Mouse (Mus musculus) left cerebral cortex, adult 9 months (tissue): ENCODE measurements at regions not wholly inside any gene's neighbourhood (a gene's known extent, or its start where the extent isn't known, plus 50 kb on each side); places are given as distances from the start of the nearest gene placed in this dataset.
"Not testable (repeated sequence)": the region's sequence is repeated elsewhere in the genome, so short reads cannot be mapped to it uniquely, and the experiment has no call there.

Experiments used
- DNase-seq, 2 experiments: peaks; one replicate each; pipeline ENCODE4 v3.0.0; 2022; ENCODE audit warnings: low spot score in 2 of 2

DNA sequence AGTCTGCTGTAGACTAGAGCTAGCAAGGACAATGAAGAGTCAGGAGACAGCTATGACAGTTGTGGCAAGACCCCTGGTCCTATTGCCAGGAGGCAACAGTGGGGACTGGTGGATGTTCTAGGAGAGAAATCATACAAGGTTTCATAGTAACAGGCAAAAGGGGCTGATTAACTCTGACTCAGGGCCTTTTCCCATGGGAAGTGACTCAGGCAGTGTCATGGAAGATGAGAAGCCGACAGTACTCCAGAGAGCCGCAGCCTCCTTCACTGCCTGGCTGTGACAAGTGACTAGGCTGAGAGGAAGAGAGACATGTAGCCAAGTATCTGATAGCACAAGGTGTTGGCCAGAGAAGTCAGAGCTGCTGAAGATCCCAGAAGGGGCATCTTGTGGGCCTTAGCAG, 145.3 kb upstream of the Haao start:
- no peak for DNase-seq

DNA sequence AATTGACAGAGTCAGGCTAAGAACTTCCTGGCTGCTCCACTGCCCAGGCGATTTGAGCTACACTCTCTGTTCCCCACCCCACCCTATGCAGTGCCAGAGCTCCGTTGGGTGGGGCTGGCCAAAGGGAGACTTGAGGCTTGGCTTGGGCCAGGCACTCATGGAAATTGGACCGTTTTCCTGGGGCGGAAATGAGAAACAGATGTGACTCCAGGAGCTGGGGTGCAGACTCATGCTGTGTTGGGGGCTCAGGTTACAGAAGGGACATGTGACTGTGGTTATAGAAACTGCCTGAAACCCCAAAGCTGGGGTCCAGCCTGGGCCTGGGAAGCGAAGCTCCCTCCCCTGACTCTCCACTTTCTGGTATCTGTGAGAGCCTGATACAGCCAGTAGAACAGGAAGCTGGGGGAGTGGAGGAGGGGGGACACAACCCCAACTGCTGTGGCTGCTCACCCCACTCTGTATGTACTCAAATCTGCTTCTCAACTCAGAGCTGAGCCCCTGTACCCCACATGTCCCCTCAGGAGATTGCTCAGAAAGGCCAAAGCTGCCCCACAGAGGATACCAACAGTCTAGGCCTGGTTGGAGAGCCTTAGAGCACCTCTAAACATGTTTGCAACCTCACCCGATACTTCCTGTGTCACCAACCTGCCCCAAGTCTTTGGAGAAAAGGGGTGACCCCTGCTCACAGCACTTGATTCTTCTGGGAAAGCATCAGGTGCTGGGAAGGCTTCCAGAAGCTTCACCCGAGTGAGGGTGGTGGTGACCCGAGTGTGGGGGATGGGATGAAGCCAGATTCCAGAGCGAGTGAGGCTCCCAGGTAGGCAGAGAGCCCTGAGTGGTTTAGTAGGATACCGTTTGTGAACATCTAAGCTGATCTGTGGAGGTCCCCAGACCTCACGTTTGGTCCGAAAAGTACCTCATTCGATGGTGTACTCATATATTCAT, 142.9 kb upstream of the Haao start:
- DNase-seq, result no peak

DNA sequence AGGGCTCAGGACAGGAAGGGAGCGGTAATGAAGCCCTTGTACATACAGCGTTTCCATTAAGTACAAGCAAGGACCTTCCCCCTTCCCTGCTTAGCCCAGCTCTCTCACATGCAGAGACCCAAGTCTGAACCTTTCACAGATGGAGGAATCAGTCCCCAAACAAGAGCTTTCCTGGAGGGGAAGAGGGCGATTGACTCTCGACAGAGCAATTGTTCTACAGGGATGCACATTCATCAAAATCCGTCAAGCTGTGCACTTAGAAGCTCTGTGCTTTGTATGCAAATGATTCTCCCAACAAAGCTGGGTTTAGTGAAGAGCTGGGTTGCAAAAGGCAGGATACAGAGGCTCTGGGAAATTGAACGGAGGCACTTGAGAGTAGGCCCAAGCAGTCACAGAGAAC, 141.1 kb upstream of the Haao start:
- DNase-seq, result no peak

DNA sequence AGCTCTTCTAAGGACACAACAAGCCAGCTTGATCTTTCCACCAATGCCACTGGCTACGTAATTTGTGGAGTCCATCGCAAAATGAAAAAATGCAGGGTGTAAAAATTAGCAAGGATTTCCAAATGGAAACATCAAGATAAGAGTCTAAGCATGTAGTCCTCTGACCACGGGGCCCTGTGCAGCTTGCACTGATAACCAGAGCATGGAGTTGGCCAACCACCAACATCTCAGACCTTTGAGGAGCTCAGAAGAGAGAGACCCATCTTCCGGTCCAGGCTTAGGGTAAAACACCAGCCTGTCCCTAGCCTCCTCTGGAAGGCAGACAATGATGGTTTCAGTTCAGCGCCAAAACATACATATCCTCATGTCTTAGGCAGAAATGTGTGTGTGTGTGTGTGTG, 140.4 kb upstream of the Haao start:
- DNase-seq, result no peak

DNA sequence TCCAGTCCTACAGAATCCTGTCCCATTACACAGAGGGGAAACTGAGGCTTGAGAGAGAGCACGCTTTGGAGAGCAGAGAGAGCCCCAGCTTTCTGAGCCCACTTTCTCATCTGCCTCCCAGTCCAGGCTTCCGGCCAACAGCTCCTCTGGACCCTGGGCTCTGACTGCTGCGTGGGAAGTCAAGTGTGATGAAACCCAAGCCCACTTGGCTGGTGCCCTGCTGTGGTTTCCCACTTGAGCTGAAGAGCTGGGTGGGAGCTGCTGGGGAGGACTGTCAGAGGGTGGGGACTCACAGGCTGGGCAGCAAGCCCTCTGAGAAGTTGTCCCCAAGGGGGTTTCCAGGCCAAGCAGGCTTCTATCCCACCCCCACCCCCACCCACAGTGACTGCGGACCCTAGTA, 139.9 kb upstream of the Haao start:
- DNase-seq, result no peak

DNA sequence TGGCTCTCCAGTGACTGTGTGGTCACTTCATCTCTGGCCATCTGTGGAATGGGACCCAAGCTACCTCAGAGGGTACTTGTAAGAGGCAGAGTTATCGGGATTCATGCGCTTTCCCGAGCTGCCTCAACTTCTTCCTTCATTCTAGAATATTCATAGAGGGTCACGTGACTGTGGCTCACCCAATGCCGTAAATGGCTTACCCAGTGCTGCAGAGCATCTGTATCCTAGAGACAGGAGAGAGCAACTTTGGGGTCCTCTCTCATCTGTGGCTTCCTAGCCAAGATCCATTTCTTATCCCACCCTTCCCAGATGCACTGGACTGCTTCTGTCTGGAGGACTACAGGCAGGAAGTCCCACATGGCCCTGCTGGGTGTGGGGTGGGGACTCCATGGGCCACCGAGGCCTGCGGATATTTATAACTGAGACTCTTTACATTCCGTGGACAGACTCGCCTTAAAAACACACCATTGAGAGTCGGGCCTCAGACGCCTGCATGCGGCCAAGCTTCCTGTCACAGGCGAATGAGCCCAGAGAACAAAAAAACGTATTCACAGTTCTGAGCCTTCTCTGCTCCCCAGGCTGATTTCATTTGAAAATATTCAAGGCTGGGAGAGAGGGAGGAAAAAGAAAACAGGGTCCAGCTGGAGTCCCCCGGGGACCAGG, 138.3 kb upstream of the Haao start:
- DNase-seq, result peak in 1 of 2 experiments; percentile 23

DNA sequence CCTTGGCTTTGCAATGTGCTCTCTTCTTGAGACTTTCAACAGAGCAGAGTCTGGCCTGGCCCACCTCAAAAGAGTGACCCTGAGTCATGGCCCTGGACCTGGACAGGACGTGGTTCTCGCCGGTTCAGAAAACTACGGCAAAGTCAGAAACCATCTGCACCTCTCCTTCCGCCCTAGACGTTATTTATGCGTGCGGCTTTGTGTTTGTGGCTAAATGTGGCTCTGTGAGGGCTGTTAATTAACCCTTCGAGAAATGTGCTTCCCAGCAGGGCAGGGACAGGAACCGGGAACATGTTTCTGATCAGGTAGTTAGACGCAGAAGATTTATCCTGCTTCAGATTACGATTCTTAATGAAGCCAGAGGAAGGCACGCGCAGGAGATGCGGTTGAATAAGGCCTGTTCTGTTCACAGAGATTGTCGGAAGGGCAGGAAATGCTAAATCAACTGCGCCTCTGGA, 137.6 kb upstream of the Haao start:
- no peak for DNase-seq

DNA sequence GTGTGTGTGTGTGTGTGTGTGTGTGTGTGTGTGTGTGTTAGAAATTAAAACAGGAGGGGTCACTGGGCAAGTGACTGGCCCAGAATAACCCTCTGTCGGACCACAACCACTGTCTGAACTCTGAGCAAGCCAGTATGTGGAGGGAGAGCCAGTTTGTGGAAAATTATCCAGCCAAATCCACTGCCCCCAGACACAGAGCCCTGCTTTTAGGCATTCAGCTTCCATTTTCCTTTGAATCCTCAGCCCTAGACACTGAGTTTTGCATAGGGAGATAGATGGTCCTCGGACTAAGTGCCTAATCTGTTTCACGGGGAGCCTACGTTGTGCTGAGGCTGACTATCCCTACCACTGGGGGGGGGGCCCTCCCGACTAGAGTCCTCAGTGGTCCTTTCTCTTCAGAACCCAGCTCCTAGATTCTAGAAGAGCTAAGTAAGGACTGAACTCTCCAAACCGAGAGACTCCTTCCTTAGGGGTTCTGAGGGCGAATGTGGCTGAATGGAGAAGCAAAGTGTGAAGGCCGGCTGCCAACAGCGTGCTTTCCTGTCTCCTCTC, 136.2 kb upstream of the Haao start:
- no peak for DNase-seq

DNA sequence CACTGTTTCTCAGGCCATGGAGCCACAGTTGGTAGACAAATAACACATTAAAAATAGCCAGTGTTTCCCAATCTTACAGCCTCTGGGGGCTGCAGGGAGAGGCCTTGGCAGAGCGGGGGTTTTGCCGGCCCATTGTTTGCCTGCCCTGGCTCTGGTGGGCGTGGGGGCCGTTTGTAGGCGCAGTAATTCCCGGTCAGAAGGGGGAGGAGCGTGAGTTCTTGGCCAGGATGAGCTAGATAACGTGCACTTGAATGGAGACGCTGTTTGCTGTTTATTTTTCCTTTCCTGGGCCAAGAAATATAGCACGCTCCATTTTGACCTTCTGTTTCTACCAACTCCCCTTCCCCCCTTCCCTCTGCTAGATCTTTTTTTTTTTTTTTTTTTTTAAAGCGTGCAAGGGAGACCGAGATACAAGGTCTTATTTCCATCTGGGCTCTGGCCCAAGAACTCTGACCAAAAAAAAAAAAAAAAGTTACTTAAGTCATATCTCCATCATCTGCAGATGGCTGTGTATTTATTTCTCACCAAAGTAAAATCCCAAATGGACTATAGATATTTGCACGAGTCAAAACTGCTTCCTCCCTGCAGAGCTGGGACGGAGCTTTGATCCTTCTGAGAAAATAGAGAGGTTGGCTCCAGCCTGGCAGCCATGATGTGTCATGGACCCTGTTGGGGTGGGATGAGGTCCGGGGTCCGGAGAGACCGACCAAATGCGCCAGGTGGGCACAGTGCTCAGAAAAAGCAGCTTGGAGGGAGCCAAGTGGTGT, 135.5 kb upstream of the Haao start:
- DNase-seq, result no peak

DNA sequence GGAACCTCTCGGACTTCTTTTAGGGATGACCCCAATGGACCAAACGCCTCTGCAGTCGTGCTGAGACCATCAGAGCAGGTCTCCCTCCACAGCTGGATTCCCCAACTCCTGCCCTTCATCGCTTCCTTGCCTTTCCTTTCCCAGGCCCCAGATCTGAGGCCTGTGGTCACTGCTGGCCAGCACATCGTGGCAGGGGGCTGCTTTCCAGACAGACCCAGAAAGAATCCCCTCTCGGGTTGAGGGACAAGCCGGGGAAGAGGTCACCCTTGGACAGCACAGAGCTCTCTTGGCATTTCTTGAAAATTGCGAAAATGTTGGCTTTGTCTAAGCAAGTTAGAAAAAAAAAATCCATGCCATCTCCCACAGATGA, 134.9 kb upstream of the Haao start:
- no peak for DNase-seq

DNA sequence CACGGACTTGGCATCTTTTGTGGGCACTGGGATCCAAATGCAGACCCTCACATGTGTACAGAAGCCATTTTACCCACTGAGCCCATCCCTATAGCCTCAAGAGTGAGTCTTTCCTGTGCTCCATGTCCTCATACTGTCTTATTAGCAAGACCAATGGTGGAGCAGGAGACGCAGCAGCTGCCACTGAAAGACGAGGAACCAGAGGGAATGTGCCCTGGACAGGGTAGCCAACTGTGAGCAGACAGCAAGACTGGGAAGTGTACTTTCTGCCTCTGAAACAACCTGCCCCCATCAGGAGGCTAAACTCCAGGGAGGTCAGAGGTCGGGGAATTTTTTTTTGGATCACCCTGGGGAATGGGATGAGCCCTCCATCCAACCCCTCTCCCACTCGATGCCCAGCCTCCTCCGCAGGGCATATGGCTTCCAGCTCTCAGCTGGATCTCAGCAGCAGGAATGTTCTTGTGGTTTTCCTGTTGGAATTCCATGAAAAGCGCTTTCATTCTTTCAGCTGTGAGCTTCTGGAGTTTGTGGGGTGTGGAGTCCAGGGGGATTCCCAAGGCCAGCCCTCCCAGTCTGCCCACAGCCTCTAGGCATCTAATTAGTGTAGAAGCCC, 131.2 kb upstream of the Haao start:
- DNase-seq, result no peak

DNA sequence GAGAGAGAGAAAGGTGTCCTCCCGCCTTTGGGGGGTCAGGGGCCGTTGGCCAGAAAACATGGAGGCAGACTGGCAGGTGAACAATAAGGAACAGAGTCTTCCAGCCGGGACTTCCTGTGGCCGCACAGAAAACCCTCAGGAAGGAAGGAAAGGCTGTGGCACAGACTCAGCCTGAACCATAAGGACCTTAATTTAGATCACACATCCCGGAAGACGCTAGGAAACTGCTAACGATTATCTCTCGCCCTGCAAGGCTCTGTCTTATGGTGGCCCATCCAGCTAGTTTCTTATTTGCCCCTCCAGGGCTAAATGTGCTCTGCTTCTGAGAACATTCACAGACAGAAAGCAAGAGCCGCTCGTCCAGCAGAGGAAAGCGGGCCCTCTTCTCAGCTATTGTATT, 130.0 kb upstream of the Haao start:
- DNase-seq, result no peak

DNA sequence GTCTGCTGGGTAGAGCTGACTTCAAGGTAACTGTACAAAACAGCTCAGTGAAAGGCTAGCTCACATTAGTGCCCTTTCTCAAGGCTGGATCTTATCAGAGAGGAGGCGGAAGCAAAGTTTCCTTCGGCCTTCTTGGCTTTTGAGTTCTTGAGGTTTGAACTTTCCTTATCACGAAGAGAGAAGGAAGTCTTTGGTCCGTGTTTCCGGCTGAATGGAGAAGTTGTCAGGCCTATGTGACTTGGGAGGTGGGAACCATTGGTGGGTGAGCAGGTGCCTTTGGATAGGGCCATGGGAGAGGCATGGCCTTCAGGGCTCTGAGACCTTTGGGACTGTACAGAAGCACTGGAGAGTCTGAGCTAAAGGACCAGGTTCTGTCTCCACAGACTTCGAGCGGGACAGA, 128.1 kb upstream of the Haao start:
- no peak for DNase-seq

DNA sequence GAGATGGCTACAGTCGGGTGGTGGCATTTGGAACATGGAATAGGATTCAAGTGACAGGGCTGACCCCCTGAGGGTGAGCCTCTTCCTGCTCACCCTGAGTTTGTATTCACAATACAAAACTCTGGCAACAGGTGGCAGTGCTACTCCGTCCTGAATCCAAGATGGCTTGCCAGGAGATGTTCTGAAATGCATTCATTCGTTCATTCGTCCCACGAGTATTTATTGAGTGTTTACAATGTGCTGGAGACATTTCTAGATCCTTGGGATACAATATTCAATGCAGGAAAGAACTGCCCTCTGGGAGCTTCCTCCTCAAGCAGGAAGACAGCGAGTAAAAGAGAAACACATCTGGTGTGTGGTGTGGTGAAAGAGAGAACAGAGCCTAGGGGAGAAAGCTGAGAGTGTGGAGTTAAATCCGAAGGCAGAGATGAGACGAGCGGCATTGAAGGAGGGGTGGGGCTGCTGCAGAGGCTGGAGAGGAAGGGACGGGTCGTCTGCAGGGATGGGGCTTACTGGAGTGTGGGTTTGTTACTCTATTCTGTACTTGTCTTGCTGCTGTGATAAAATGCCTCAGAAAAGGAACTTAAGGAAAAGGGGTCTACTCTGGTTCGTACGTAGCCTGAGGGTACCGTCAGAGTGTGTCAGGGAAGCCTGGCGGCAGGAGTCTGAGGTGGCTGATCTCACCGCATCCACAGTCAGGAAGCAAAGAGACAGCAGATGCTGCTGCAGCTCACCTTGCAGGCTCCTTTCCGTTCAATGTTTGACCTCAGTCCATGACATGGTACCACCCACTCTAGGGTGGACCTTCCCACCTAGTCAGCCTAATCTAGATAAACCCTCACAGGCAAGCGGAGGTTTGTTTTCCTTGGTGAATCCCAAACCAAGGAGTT, 125.9 kb upstream of the Haao start:
- DNase-seq, result peak in 1 of 2 experiments; percentile 33

DNA sequence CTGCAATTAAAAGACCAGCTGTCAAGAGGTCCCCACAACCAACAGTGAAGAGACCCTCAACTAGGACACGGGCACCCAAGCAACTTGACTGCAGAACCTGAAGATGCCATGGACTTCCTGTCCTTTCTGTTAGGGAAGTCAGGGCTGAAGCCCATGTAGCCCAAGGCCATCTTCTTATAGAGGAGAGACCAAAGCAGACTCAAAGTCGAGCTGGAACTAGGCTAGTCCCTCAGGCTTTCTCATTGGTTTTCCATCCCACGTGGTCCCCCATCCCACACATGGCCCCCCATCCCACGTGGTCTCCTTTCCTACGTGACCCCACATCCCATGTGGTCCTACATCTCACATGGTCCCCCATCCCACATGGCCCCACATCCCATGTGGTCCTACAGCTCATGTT, 125.1 kb upstream of the Haao start:
- no peak for DNase-seq

DNA sequence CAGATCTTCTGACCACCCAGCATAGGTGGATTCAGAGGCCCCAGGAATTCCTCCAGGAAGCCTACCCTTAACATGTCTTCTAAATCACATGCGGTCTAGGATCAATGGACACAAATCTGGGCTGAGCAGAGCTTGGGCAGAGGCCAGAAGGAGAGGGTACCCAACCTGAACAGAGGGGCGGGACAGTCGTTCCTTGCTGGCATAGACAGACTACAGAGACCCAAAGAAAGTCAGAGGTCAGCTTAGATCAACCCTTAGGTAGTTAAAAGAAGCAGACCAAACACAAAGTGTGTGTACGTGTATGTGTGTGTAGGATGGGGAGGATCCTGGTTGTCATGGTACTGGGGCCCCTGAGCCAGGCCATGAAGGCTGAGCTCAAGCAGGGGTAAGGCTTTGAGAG, 124.7 kb upstream of the Haao start:
- no peak for DNase-seq

DNA sequence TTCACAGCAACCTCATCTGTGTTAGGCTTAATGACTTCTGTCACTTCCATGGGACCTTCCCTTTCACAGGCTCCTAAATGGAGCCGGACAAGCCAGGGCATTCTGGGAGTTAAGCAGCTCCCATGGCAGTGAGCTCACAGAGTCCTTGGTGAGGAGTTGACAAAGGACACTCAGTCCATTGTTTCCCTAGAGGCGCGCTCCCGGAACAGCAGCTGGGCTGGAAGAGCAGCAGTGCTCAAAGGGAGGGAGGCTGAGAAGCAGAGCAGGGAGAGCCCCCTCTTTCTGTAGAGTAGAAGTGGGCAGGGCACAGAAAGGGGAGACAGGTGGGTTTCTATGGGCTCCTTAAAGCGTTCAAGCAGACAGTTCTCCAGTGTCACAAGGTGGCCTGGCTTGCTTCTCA, 124.3 kb upstream of the Haao start:
- DNase-seq, result peak in 1 of 2 experiments; percentile 43

DNA sequence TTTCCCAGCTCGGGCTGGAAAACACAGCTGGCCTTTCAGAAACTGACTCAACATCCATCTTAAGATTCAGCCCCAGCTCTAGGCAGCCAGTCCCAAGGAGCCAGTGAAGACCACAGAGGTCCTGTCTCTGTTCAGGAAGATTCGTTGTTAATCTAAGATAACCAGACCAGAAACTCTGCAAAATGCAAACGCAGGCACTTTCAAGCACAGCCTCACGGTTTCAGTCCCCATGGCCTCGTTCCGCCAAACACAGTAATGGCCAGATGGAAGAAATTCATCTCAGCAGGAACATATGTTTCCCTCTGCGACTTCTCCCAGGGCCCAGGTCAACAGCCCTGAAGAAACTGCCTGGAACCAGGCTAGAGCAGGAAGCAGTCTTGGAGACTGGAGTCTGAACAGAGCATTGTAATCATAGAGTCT, 121.7 kb upstream of the Haao start:
- no peak for DNase-seq

DNA sequence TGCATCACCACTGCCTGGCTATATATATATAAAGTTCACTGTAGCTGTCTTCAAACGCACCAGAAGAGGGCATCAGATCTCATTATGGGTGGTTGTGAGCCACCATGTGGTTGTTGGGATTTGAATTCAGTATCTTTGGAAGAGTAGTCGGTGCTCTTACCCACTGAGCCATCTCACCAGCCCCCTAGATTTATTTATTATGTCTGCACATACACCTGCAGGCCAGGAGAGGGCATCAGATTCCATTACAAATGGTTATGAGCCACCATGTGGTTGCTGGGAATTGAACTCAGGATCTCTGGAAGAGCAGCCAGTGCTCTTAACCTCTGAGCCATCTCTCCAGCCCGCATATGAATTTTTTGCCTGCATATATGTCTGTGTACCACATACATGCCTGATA, 120.4 kb upstream of the Haao start:
- not testable (repeated sequence) for DNase-seq

DNA sequence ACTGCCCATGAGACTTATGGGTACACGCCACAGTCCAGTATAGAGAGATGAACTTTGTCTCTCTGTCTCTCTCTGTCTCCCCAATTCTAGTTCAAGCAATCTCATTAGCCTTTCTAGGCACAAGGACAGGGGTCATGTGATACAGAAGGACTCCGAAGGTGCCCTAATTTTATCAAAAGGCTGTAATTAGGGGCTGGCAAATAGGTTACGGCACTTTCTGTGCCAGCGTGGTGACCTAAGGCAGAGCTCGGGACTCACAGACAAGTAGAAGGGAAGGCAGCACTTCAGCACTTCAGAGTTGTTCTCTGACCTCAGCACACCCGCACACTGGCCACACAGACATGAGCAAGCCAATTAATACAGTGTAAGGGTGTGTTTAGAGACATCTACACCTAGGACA, 119.2 kb upstream of the Haao start:
- DNase-seq, result peak in 1 of 2 experiments; percentile 42
